In the genomic region with DNA sequence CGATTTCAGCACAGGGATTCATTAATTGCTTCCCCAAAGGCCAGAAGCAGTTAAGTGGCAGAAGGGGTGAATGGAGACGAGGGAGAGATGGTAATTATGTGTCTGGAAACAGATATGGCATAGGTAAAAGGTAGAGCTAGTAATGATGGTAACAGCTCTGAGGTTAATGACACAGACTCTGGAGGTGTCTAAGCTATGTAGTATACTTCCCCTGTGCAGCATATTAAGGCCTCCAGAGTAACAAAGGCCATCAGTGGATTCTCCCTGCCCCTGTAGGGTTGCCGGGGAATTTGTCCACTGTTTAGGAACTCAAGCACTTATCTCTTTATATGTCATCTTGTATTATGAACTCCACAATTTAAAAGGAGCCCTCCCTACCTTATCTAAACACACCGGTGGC, we compare ENCODE assay signal across 40 mouse cellular contexts. TPM values are rescaled to one million over a fixed set of nuclear protein-coding genes. Genes with fewer than 3 reads are reported as not detected.
"Had no signal": no experiment of that assay in that cellular context is flagged by ENCODE, and none has a peak within 500 bp of the region (broad histone marks: within the 10 kb centered on the region; RNA-seq: fewer than 3 reads in every experiment).

No protein-coding gene starts in this region.

- H3K27ac ChIP-seq: gastrocnemius, adult 2 months; heart, embryonic 10.5 days; hindbrain, embryonic 10.5 days; hindbrain, embryonic 12.5 days; hindbrain, embryonic 14.5 days; intestine, embryonic 15.5 days; layer of hippocampus, adult 2 months; left cerebral cortex, adult 2 months; limb, embryonic 10.5 days; limb, embryonic 12.5 days; liver, embryonic 13.5 days had no signal

- H3K4me1 ChIP-seq: heart, embryonic 10.5 days; heart, embryonic 12.5 days; hindbrain, embryonic 10.5 days; hindbrain, embryonic 12.5 days; intestine, embryonic 15.5 days; limb, embryonic 12.5 days; liver, embryonic 13.5 days had no signal

- H3K9me3 ChIP-seq: heart, embryonic 10.5 days; heart, embryonic 12.5 days; hindbrain, embryonic 10.5 days; hindbrain, embryonic 12.5 days; intestine, embryonic 15.5 days; limb, embryonic 10.5 days; limb, embryonic 12.5 days; liver, embryonic 13.5 days had no signal

- H3K9ac ChIP-seq: heart, embryonic 12.5 days; hindbrain, embryonic 12.5 days; hindbrain, embryonic 14.5 days; intestine, embryonic 15.5 days; limb, embryonic 12.5 days; liver, embryonic 13.5 days had no signal

- ATAC-seq: hindbrain, embryonic 16.5 days; inflammation-experienced regulatory T-cells, adult 6 months; intestine, embryonic 15.5 days; intestine, postnatal 0 days had no signal

- H3K4me3 ChIP-seq: gastrocnemius, adult 2 months; heart, embryonic 10.5 days; heart, embryonic 12.5 days; hindbrain, embryonic 10.5 days; hindbrain, embryonic 12.5 days; intestine, embryonic 15.5 days; layer of hippocampus, adult 2 months; left cerebral cortex, adult 2 months; limb, embryonic 10.5 days; limb, embryonic 12.5 days; liver, embryonic 13.5 days had no signal

- DNase-seq: gastrocnemius, adult 2 months; gastrocnemius, postnatal 10 days; gastrocnemius, postnatal 25 days; heart, adult 18-20 months; heart, postnatal 10 days; heart, postnatal 4 days; kidney, adult 18-20 months; kidney, adult 8-10 months; kidney, postnatal 10 days; kidney, postnatal 25 days; kidney, postnatal 4 days; liver; liver, embryonic 13.5 days had no signal

- H3K36me3 ChIP-seq: heart, embryonic 10.5 days; heart, embryonic 12.5 days; hindbrain, embryonic 10.5 days; hindbrain, embryonic 12.5 days; intestine, embryonic 15.5 days; limb, embryonic 10.5 days; limb, embryonic 12.5 days; liver, embryonic 13.5 days had no signal

- H3K27me3 ChIP-seq: heart, embryonic 12.5 days; hindbrain, embryonic 12.5 days; intestine, embryonic 15.5 days; limb, embryonic 12.5 days; liver, embryonic 13.5 days had no signal

- H3K4me2 ChIP-seq: heart, embryonic 12.5 days; hindbrain, embryonic 12.5 days; hindbrain, embryonic 14.5 days; intestine, embryonic 15.5 days; limb, embryonic 12.5 days; liver, embryonic 11.5 days; liver, embryonic 13.5 days had no signal

RNA-seq across cellular contexts. Expression of a gene that starts 5.2 kb away (rescaled TPM):
- total RNA-seq: gastrocnemius, adult 2 months; gastrocnemius, postnatal 10 days; gastrocnemius, postnatal 25 days; gastrocnemius, postnatal 4 days; granulocyte monocyte progenitor cell, adult 5-6 weeks; heart, adult 18-20 months; heart, adult 8-10 months; heart, postnatal 10 days; heart, postnatal 25 days; heart, postnatal 4 days; layer of hippocampus, adult 2 months; layer of hippocampus, postnatal 10 days; layer of hippocampus, postnatal 25 days; left cerebral cortex, adult 2 months; left cerebral cortex, postnatal 14 days; left cerebral cortex, postnatal 36 days had no signal
- polyA plus RNA-seq: heart, embryonic 10.5 days; heart, embryonic 12.5 days; heart, embryonic 14.5 days; heart, embryonic 16.5 days; hindbrain, embryonic 10.5 days; hindbrain, embryonic 12.5 days; hindbrain, embryonic 14.5 days; hindbrain, embryonic 16.5 days; inflammation-experienced regulatory T-cells, adult 6 months; intestine, embryonic 15.5 days; intestine, postnatal 0 days; kidney, embryonic 14.5 days; kidney, embryonic 16.5 days; limb, embryonic 10.5 days; limb, embryonic 12.5 days; limb, embryonic 14.5 days; liver, embryonic 11.5 days; liver, embryonic 13.5 days had no signal
